Mouse (Mus musculus) layer of hippocampus, postnatal 10 days (tissue): ENCODE results near the gene Ikzf4. TPM values are rescaled to one million over a fixed set of nuclear protein-coding genes. Genes with fewer than 3 reads are reported as not detected.

Experiments used
- DNase-seq, 2 experiments: peaks; one replicate each; pipeline ENCODE4 v3.0.0; 2021; ENCODE audit warnings: low spot score in 2 of 2
- total RNA-seq, 2 experiments: library from RNA; stranded (reverse); gene quantifications; 2 replicates each; pipeline ENCODE4 v1.2.3; 2021

The Ikzf4 gene
- total RNA-seq, 2 experiments from 2014 or later = 17.2 to 17.7 TPM

DNA sequence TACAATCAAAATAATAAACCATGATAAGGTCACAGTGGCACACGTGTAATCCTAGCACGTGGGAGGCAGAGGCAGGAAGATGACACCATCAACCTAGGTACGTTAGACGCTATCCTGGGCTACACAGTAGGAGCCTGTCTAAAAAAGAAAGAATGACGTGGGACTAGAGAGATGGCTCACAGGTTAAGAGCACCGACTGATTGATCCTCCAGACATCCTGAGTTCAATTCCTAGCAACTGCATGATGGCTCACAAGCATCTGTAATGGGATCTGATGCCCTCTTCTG lies 32.7 kb downstream of the Ikzf4 start:
- DNase-seq = no peak

- DNase-seq = peak; percentile 81 to 85
Measured at GRCm38 (mm10) chr10:128612433-128613153, 33.2 kb downstream of the Ikzf4 start.

DNA sequence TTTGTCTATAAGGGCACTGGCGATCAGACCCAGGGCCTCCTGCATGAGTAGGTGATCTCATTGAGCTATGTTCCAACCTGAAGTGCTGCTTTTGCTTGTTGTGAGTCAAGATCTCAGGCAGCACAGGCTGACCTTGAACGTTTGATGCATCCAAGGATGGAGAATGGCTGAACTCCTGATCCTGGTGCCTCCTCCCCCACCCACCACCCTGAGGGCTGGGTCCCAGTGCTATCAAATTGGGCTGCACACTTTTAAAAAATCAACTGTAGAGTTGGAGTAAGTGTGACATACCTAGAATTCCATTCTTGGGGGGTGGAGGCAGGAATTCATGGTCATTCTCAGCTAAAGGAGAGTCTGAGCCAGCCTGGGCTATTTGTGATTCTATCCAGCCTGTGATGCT lies 39.3 kb downstream of the Ikzf4 start:
- no peak for DNase-seq

GRCm38 (mm10) chr10:128602470-128603128 lies 43.2 kb downstream of the Ikzf4 start:
- DNase-seq = no peak

DNA sequence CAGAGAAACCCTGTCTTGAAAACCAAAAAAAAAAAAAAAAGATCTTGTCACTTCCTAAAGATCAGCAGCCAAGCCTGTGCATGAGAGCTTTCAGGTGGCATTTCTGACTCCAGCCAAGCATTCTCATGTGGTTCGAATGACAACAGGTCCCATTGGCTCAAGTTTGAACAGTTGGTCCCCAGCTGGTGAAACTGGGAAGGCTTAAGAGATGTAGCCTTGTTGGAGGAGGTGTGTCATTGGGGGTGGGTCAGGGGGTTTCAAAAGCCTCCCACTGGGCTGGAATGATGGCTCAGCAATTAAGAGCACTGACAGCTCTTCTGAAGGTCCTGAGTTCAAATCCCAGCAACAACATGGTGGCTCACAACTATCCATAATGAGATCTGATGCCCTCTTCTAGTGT lies 44.3 kb downstream of the Ikzf4 start:
- no peak for DNase-seq

GRCm38 (mm10) chr10:128598476-128598875 lies 47.3 kb downstream of the Ikzf4 start:
- no peak for DNase-seq

- DNase-seq = no peak
Measured at GRCm38 (mm10) chr10:128592797-128593196, 53.0 kb downstream of the Ikzf4 start.

- DNase-seq = no peak
Measured at GRCm38 (mm10) chr10:128591436-128591835, 54.4 kb downstream of the Ikzf4 start.

- peak; percentile 58 to 68 for DNase-seq
Measured at GRCm38 (mm10) chr10:128590193-128590690, 55.5 kb downstream of the Ikzf4 start.

- peak in 1 of 2 experiments; percentile 29 for DNase-seq
Measured at GRCm38 (mm10) chr10:128589464-128590192, 56.2 kb downstream of the Ikzf4 start, which contains the start of gene Erbb3. Gene Erbb3 (minus strand): TSS chr10:128589652.

- DNase-seq = no peak
Measured at GRCm38 (mm10) chr10:128588775-128589463, 56.9 kb downstream of the Ikzf4 start.

GRCm38 (mm10) chr10:128588136-128588535 lies 57.7 kb downstream of the Ikzf4 start:
- no peak for DNase-seq

GRCm38 (mm10) chr10:128587697-128588096 lies 58.1 kb downstream of the Ikzf4 start:
- DNase-seq = no peak

- DNase-seq = no peak
Measured at GRCm38 (mm10) chr10:128587120-128587519, 58.7 kb downstream of the Ikzf4 start.

DNA sequence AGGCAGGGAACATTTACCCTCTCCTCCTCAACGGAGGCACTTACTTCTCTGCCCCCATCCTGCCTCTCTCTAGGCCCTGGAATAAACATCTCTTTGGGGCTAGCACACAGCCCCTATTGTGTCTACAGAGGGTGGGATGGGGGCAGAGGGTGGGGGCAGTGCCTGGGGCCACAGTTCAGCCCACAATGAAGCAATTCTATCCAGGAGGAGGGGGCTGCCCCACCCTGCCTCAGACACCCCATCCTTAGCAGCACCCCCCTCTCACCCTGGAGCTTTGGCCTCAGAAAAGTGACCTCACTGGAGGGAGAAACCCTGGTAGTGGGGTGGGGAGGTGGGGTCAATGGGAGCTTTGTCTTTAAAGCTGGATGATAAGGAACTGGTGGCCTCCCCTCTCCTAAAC lies 59.2 kb downstream of the Ikzf4 start:
- no peak for DNase-seq

DNA sequence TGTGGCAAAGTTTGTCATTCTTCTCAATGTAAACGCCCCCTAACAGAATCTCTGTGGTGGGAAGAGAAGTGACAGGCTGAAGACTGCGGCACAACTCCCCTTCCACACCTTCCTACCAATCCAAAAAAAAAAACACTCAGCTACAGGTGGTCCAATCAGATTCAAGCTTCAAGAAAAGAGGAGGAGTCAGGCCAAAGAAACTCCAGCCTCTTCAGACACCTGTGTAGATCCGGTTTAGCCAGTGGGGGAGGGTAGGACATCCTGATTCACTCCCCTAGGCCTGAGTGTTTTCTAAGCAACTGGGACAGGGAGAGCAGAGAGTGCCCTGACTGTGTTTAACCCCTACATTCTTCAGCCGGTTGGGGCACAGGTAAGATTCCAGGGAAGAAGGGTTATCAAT lies 61.4 kb downstream of the Ikzf4 start:
- no peak for DNase-seq

DNA sequence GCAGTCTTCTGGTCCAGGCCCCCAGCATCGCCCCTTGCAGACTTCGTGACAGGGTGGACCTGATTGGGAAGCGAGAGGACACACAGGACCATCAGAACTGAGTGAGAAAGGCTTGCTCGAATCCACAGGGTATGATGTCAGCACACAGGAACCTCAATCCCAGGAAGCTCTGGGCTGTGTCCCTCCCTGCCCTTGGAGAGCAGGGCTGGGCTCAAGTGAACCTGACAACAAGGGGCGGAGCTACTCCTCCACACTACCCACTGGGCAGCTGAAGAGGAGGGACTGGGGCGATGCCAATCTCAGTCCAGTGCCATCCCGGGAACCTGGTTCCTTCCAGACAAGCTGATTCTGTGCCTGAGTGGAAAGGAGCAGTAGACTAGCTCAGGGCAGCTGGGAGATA lies 62.1 kb downstream of the Ikzf4 start:
- DNase-seq = no peak
